Mouse (Mus musculus) fat pad, adult 2 months (tissue): Measurements from ENCODE around the gene 4932411N23Rik.
"Not testable (repeated sequence)": the region's sequence is repeated elsewhere in the genome, so short reads cannot be mapped to it uniquely, and the experiment has no call there.

Source experiments
- DNase-seq: peaks from one replicate; pipeline ENCODE4 v3.0.0-alpha.2; 2011; ENCODE audit warnings: low read depth, low spot score; ENCODE audit errors: extremely low read depth

The 4932411N23Rik gene

GRCm38 (mm10) chrX:126815768-126816167 lies at the start of gene 4932411N23Rik:
Gene 4932411N23Rik (minus strand): TSS chrX:126815868.
- DNase-seq, result no peak

GRCm38 (mm10) chrX:126779895-126780294 lies 35.8 kb downstream of the 4932411N23Rik start:
- DNase-seq, result no peak

GRCm38 (mm10) chrX:126777643-126778042 lies 38.0 kb downstream of the 4932411N23Rik start:
- not testable (repeated sequence) for DNase-seq

- not testable (repeated sequence) for DNase-seq
Measured at GRCm38 (mm10) chrX:126774846-126775245, 40.8 kb downstream of the 4932411N23Rik start.

- not testable (repeated sequence) for DNase-seq
Measured at GRCm38 (mm10) chrX:126773511-126773910, 42.2 kb downstream of the 4932411N23Rik start.
